Mouse (Mus musculus): ENCODE measurements around the gene Phf23. TPM values are rescaled to one million over a fixed set of nuclear protein-coding genes. Genes with fewer than 3 reads are reported as not detected.

Gene Phf23
- polyA plus RNA-seq, 1 experiment from 2014 or later: 64.9 TPM

DNA sequence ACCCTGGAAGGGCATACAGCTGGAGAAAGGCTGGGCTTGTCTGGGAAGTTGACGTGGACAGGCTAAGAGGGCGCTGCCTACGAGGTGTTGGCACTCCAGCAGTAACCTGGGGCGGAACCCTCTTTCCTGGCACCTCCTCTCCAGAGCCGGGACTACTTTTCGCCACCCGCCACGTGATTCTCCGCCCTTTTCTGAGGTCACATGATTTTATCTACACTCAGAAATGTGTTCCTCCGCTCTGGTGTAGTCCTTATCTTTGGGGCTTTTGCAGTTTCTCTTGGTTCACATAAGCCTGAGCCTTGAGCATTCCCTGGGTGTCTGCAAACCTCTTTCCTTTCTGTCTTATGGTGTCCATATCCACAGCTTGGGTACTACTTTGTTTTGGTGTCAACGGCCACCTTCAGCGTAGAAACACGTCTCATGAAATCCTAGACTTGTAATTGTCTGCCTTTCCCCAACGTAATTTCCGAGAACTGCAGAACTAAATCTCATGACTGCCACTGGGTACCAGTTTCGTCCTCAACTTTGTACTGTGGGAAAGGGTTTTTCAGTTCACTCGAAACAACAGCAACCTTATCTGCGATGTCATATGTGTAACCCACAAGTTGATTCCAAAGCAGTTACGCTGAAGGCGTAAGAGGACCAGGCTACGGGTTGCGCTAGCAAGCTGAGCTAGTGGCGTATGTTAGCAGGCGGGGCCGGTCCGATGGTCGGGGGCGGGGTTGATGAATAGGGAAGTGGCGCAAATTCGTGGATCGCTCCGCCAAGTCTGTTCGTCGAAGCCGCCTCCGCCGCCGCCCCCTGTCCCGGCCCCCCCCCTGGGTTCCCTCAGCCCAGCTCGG is 4.5 kb upstream of the Phf23 start, which contains the start of gene Gabarap:
Gene Gabarap, plus strand, starts transcription at position 294 of the 842 bp plus-strand sequence.
- DNase-seq (ENCODE audit: low spot score): peak; percentile 95
- Histone ChIP-seq H3K4me2 (ENCODE audit: low read depth, severe bottlenecking) (peak within 1 kb of the TSS; percentile 55), H3K9me3 (ENCODE audit: control insufficient read depth, low read length) (no peaks in the 10 kb centered on the region), H3K27me3 (ENCODE audit: control insufficient read depth, insufficient read depth, low read length) (no peaks in the 10 kb centered on the region), H3K36me3 (ENCODE audit: control insufficient read depth, insufficient read depth, low read length) (peaks cover 26% of the 10 kb centered on the region), H3K9ac (ENCODE audit: low read length) (peak within 1 kb of the TSS; percentile 84), H3K4me3 (ENCODE audit: low read depth, low read length) (peak within 1 kb of the TSS; percentile 82), H3K27ac (replicated peaks; ENCODE audit: low read depth, low read length) (peak within 1 kb of the TSS; percentile 84), H3K4me1 (ENCODE audit: control insufficient read depth, insufficient read depth, low read length) (peaks cover 4% of the 10 kb centered on the region; the same call in 1 of the 2 replicates)
- peak; percentile 45 for ATAC-seq (ENCODE audit: insufficient number of reproducible peaks, low FRiP score, low TSS enrichment, low read depth)
- under 1% methylated on average over 38 of the region's 40 CpGs for WGBS

DNA sequence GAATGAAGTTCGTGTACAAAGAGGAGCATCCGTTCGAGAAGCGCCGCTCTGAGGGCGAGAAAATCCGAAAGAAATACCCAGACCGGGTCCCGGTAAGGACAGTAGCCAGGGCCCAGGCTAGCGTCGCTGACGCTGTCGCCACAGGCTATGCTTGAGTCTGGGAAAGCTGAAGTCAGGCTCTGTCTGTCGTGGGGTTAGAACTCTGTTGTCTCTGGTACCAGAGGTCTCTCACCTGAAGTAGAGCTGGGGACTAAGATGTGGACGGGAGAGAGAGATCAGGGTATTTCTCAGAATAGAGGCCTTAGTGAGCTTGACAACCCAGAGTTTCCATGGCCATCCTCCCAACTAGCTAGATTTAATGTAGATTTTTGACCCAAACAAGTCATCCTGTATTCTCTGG is 3.9 kb upstream of the Phf23 start:
- Histone ChIP-seq H3K4me1 (ENCODE audit: control insufficient read depth, insufficient read depth, low read length) (peaks cover 4% of the 10 kb centered on the region; the same call in 1 of the 2 replicates), H3K27ac (replicated peaks; ENCODE audit: low read depth, low read length) (peak overlapping the region; percentile 84), H3K36me3 (ENCODE audit: control insufficient read depth, insufficient read depth, low read length) (peaks cover 23% of the 10 kb centered on the region), H3K9me3 (ENCODE audit: control insufficient read depth, low read length) (no peaks in the 10 kb centered on the region), H3K4me2 (ENCODE audit: low read depth, severe bottlenecking) (peak overlapping the region; percentile 55), H3K4me3 (ENCODE audit: low read depth, low read length) (peak overlapping the region; percentile 82), H3K9ac (ENCODE audit: low read length) (peak overlapping the region; percentile 84), H3K27me3 (ENCODE audit: control insufficient read depth, insufficient read depth, low read length) (no peaks in the 10 kb centered on the region)
- DNase-seq (ENCODE audit: low spot score) (no peak), ATAC-seq (ENCODE audit: insufficient number of reproducible peaks, low FRiP score, low TSS enrichment, low read depth) (no peak)
- 1% methylated on average over 15 of the region's 15 CpGs for WGBS

DNA sequence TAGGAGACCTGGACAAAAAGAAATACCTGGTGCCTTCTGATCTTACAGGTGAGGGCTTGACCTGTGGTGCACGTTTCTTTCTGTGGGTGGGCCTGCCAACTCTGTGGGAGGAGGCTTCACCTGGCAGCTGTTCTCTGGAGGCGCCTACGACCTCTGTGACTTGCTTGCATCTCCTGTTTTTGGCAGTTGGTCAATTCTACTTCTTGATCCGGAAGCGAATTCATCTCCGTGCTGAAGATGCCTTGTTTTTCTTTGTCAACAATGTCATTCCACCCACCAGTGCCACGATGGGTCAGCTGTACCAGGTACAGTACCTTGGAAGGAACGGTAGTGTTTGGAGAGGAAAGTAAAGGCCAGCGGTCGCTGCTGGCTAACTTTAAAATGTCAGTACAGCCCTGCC is 3.2 kb upstream of the Phf23 start:
- Histone ChIP-seq H3K4me2 (ENCODE audit: low read depth, severe bottlenecking) (peak overlapping the region; percentile 55), H3K9ac (ENCODE audit: low read length) (peak overlapping the region; percentile 17; the same call in 1 of the 2 replicates), H3K4me3 (ENCODE audit: low read depth, low read length) (peak overlapping the region; percentile 82), H3K27ac (replicated peaks; ENCODE audit: low read depth, low read length) (no peak overlapping the region), H3K4me1 (ENCODE audit: control insufficient read depth, insufficient read depth, low read length) (peaks cover 4% of the 10 kb centered on the region; the same call in 1 of the 2 replicates), H3K36me3 (ENCODE audit: control insufficient read depth, insufficient read depth, low read length) (peaks cover 23% of the 10 kb centered on the region), H3K9me3 (ENCODE audit: control insufficient read depth, low read length) (no peaks in the 10 kb centered on the region), H3K27me3 (ENCODE audit: control insufficient read depth, insufficient read depth, low read length) (no peaks in the 10 kb centered on the region)
- ATAC-seq (ENCODE audit: insufficient number of reproducible peaks, low FRiP score, low TSS enrichment, low read depth) (no peak), DNase-seq (ENCODE audit: low spot score) (no peak)
- 89% methylated on average over 10 of the region's 10 CpGs for WGBS

DNA sequence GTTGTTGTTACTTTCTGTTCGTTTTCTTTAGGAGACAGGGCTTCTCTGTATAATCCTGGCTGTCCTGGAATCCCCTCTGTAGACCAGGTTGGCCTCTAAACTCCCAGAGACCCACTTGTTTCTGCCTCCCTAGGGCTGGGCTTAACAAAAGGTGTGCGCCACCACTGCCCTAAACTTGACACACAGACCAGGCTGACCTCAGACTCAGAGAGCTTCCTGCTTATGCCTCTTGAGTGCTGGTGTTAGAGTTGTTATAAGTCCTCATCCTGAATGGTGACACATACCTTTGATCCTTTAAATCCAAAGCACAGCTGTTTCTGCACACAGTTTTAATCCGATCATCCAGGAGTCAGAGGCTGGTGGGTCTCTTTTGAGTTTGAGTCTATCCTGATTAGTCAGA is 2.6 kb upstream of the Phf23 start:
- Histone ChIP-seq H3K9me3 (ENCODE audit: control insufficient read depth, low read length) (no peaks in the 10 kb centered on the region), H3K4me2 (ENCODE audit: low read depth, severe bottlenecking) (no peak overlapping the region), H3K36me3 (ENCODE audit: control insufficient read depth, insufficient read depth, low read length) (peaks cover 23% of the 10 kb centered on the region), H3K4me3 (ENCODE audit: low read depth, low read length) (peak overlapping the region; percentile 82), H3K27me3 (ENCODE audit: control insufficient read depth, insufficient read depth, low read length) (no peaks in the 10 kb centered on the region), H3K27ac (replicated peaks; ENCODE audit: low read depth, low read length) (no peak overlapping the region), H3K4me1 (ENCODE audit: control insufficient read depth, insufficient read depth, low read length) (peaks cover 8% of the 10 kb centered on the region; the same call in 1 of the 2 replicates), H3K9ac (ENCODE audit: low read length) (no peak overlapping the region)
- WGBS: 91% methylated on average over 3 of the region's 3 CpGs
- DNase-seq (ENCODE audit: low spot score) (no peak), ATAC-seq (ENCODE audit: insufficient number of reproducible peaks, low FRiP score, low TSS enrichment, low read depth) (no peak)

DNA sequence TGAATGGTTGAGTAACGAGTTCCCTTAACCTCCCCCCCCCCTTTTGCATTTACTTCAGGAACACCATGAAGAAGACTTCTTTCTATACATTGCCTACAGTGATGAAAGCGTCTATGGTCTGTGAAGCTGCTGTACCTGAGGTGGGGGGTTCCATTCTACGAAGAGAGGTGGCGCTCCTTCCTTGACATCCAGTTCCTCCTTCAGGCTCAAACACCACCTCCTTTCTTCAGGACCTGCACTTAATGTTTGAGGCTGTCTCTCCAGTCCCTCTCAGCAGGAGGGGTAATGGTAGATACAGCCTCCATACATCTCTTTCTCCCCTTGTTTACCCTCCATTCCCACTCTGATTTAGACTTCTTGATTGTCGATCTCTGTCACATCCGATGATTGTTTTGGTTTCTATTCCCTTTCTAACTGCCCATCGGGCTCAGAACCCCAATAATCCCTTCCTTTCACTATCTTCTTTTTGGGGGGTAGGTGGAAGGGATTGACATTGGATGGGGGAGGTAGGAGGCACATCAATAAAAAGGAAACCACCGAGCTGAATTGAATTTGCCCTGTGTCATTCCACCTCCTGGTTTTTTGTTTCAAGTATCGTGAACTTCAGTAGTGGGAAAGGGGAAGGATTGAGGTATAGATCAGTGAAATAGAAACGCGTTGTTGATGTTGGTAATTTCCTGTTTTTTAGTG is 1.0 kb upstream of the Phf23 start:
- H3K4me3 ChIP-seq (ENCODE audit: low read depth, low read length): peak overlapping the region; percentile 98; the same call in 1 of the 2 replicates
- H3K36me3 ChIP-seq (ENCODE audit: control insufficient read depth, insufficient read depth, low read length): peaks cover 25% of the 10 kb centered on the region
- peaks cover 10% of the 10 kb centered on the region; the same call in 1 of the 2 replicates for H3K4me1 ChIP-seq (ENCODE audit: control insufficient read depth, insufficient read depth, low read length)
- H3K9me3 ChIP-seq (ENCODE audit: control insufficient read depth, low read length): no peaks in the 10 kb centered on the region
- DNase-seq (ENCODE audit: low spot score) (no peak), ATAC-seq (ENCODE audit: insufficient number of reproducible peaks, low FRiP score, low TSS enrichment, low read depth) (no peak)
- no peaks in the 10 kb centered on the region for H3K27me3 ChIP-seq (ENCODE audit: control insufficient read depth, insufficient read depth, low read length)
- no peak overlapping the region for H3K4me2 ChIP-seq (ENCODE audit: low read depth, severe bottlenecking)
- no peak overlapping the region for H3K27ac ChIP-seq (replicated peaks; ENCODE audit: low read depth, low read length)
- WGBS: 90% methylated on average over 11 of the region's 11 CpGs
- no peak overlapping the region for H3K9ac ChIP-seq (ENCODE audit: low read length)

DNA sequence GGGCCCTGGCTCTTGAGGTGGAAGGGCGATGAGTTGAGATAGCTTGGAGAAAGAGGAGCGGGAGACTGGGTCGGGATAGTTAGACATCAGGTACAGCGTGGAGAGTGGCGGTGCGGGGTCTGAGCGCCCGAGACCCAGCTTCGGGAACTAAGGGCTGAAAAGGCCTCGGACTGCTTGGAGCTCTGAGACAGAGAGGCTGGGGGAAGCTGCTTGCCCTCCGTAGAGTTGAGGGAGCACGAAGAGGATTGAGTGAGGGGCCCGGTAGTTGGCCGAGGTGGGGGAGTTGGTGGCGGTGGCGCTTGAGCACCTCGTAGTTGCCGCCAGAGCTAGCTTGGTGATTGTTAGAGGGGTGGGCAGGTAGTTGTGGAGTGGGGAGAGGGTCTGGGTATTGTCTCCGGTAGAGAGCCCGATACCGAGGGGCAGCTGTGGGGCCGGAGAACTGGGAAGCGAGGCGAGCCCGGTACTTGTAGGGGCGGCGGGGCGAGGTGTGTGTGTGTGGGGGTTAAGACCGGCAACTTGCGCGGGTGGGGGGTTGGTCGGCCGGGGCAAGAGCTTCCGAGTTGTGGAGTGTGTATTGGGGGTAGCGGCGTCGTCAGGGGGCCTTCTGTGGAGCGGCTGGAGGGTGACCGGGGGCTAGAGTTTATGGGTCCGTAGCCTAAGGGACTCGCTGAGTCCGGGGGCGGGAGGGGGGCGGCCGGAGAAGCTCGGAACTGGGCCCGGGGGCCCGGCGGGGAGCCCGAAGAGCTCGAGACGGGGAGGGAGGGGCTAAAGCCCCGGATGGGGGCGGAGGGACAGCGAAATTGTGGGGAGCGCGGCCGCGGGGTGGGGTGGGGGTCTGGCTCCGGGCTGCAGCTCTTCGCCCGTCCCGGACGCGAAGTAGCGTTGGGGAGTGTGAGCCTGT is 834 bp downstream of the Phf23 start:
- Histone ChIP-seq H3K4me3 (ENCODE audit: low read depth, low read length) (peak overlapping the region; percentile 98), H3K27ac (replicated peaks; ENCODE audit: low read depth, low read length) (peak overlapping the region; percentile 97), H3K4me1 (ENCODE audit: control insufficient read depth, insufficient read depth, low read length) (peaks cover 10% of the 10 kb centered on the region; the same call in 1 of the 2 replicates), H3K36me3 (ENCODE audit: control insufficient read depth, insufficient read depth, low read length) (peaks cover 25% of the 10 kb centered on the region), H3K9me3 (ENCODE audit: control insufficient read depth, low read length) (no peaks in the 10 kb centered on the region), H3K4me2 (ENCODE audit: low read depth, severe bottlenecking) (peak overlapping the region; percentile 48), H3K9ac (ENCODE audit: low read length) (peak overlapping the region; percentile 96), H3K27me3 (ENCODE audit: control insufficient read depth, insufficient read depth, low read length) (no peaks in the 10 kb centered on the region)
- ATAC-seq (ENCODE audit: insufficient number of reproducible peaks, low FRiP score, low TSS enrichment, low read depth) (no peak), DNase-seq (ENCODE audit: low spot score) (no peak)
- under 1% methylated on average over 62 of the region's 66 CpGs for WGBS

DNA sequence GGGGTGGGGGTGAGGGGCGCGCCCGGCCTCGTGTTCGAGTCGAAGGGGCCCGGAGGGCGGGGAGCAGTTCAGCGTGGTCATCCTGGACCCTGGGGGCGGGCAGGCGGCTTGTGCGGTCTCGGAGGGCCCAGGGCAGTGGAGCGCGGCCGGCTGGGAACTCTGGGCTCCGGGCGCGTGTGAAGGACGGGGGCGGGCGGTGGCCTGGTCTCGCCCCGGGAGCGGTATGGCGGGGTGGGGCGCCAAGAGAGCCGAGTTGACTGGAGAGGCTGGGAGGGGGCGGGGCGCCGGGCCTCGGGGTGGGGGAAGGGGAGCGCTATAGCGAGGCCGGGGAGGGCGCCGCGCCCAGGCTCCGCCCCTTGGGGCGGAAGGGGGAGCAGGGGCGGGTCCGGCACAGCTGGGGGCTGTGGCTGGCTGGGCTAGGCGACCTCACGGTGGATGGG is 1.5 kb downstream of the Phf23 start:
- Histone ChIP-seq H3K9ac (ENCODE audit: low read length) (peak overlapping the region; percentile 96), H3K4me1 (ENCODE audit: control insufficient read depth, insufficient read depth, low read length) (peaks cover 15% of the 10 kb centered on the region; the same call in 1 of the 2 replicates), H3K27me3 (ENCODE audit: control insufficient read depth, insufficient read depth, low read length) (no peaks in the 10 kb centered on the region), H3K4me2 (ENCODE audit: low read depth, severe bottlenecking) (peak overlapping the region; percentile 48), H3K4me3 (ENCODE audit: low read depth, low read length) (peak overlapping the region; percentile 98), H3K36me3 (ENCODE audit: control insufficient read depth, insufficient read depth, low read length) (peaks cover 25% of the 10 kb centered on the region), H3K9me3 (ENCODE audit: control insufficient read depth, low read length) (no peaks in the 10 kb centered on the region), H3K27ac (replicated peaks; ENCODE audit: low read depth, low read length) (peak overlapping the region; percentile 97)
- peak; percentile 91 for DNase-seq (ENCODE audit: low spot score)
- WGBS: 2% methylated on average over 30 of the region's 44 CpGs
- peak; percentile 52 for ATAC-seq (ENCODE audit: insufficient number of reproducible peaks, low FRiP score, low TSS enrichment, low read depth)

All from limb, embryonic 11.5 days (tissue).